Mouse (Mus musculus) retina, adult 2 months (tissue): ENCODE measurements around the gene Drap1.

ENCODE experiments used
- DNase-seq: peaks from one replicate; pipeline ENCODE4 v3.0.0-alpha.2; 2012; ENCODE audit warnings: low read depth, low spot score

Gene Drap1

GRCm38 (mm10) chr19:5424782-5425741 lies at the start of gene Drap1, which contains the start of gene AI837181:
Drap1 (minus strand) TSS chr19:5424979.
AI837181 (plus strand) TSS chr19:5425144.
- peak; percentile 92 for DNase-seq

GRCm38 (mm10) chr19:5473720-5474119 lies 48.9 kb upstream of the Drap1 start, which contains the start of gene Efemp2:
Efemp2 (plus strand) TSS chr19:5473954.
- DNase-seq: no peak

GRCm38 (mm10) chr19:5472857-5473256 lies 48.1 kb upstream of the Drap1 start:
- DNase-seq: no peak

- DNase-seq: no peak
Observed at GRCm38 (mm10) chr19:5471846-5472245, 47.1 kb upstream of the Drap1 start.

GRCm38 (mm10) chr19:5468374-5468773 lies 43.6 kb upstream of the Drap1 start, which contains the start of gene Ctsw:
Ctsw (minus strand) TSS chr19:5468507.
- no peak for DNase-seq

- DNase-seq: no peak
Observed at GRCm38 (mm10) chr19:5466916-5467500, 42.2 kb upstream of the Drap1 start.

- DNase-seq: no peak
Observed at GRCm38 (mm10) chr19:5465037-5465436, 40.3 kb upstream of the Drap1 start.

- DNase-seq: no peak
Observed at GRCm38 (mm10) chr19:5463791-5464562, 39.2 kb upstream of the Drap1 start.

- DNase-seq: no peak
Observed at GRCm38 (mm10) chr19:5463212-5463611, 38.4 kb upstream of the Drap1 start.

GRCm38 (mm10) chr19:5461411-5461810 lies 36.6 kb upstream of the Drap1 start:
- DNase-seq: no peak

GRCm38 (mm10) chr19:5460465-5460911 lies 35.7 kb upstream of the Drap1 start, which contains the start of gene Fibp:
Fibp (plus strand) TSS chr19:5460615.
- peak; percentile 72 for DNase-seq

GRCm38 (mm10) chr19:5459896-5460295 lies 35.1 kb upstream of the Drap1 start:
- no peak for DNase-seq

GRCm38 (mm10) chr19:5459019-5459418 lies 34.2 kb upstream of the Drap1 start:
- no peak for DNase-seq

- DNase-seq: no peak
Observed at GRCm38 (mm10) chr19:5457746-5458442, 33.1 kb upstream of the Drap1 start, which contains the start of gene Ccdc85b. Ccdc85b (minus strand) TSS chr19:5457894.

GRCm38 (mm10) chr19:5456922-5457745 lies 32.4 kb upstream of the Drap1 start:
- peak; percentile 78 for DNase-seq

- DNase-seq: no peak
Observed at GRCm38 (mm10) chr19:5456241-5456921, 31.6 kb upstream of the Drap1 start.

GRCm38 (mm10) chr19:5455568-5455967 lies 30.8 kb upstream of the Drap1 start:
- DNase-seq: no peak

GRCm38 (mm10) chr19:5455037-5455436 lies 30.3 kb upstream of the Drap1 start:
- no peak for DNase-seq

GRCm38 (mm10) chr19:5451766-5452165 lies 27.0 kb upstream of the Drap1 start:
- DNase-seq: no peak
